Mouse (Mus musculus): ENCODE results near the gene Man2c1.
A peak's percentile ranks its signal among the peaks of the same experiment; 100 is the strongest.

Gene Man2c1

GRCm38 (mm10) chr9:57157499-57157898, 27.0 kb downstream of the Man2c1 start:
- DNase-seq (ENCODE audit: low read depth, low spot score), result no peak

GRCm38 (mm10) chr9:57158013-57158470, 27.6 kb downstream of the Man2c1 start, which contains the start of gene Commd4:
Gene Commd4 (minus strand): TSS chr9:57158331.
- peak; percentile 94 for DNase-seq (ENCODE audit: low read depth, low spot score)

GRCm38 (mm10) chr9:57158506-57158905, 28.0 kb downstream of the Man2c1 start:
- DNase-seq (ENCODE audit: low read depth, low spot score), result no peak

GRCm38 (mm10) chr9:57162496-57162895, 32.0 kb downstream of the Man2c1 start:
- DNase-seq (ENCODE audit: low read depth, low spot score), result no peak

- no peak for DNase-seq (ENCODE audit: low read depth, low spot score)
These were observed 32.6 kb downstream of the Man2c1 start for GRCm38 (mm10) chr9:57163137-57163536.

- no peak for DNase-seq (ENCODE audit: low read depth, low spot score)
These were observed 35.7 kb downstream of the Man2c1 start for GRCm38 (mm10) chr9:57166173-57166572.

- no peak for DNase-seq (ENCODE audit: low read depth, low spot score)
These were observed 37.9 kb downstream of the Man2c1 start for GRCm38 (mm10) chr9:57168411-57168810.
